Mouse (Mus musculus) ES-E14 (cell line): ENCODE results near the gene Foxp1.

Experiments
- HCFC1 ChIP-seq: IDR thresholded peaks from 2 replicates; pipeline ENCODE4 v1.6.1; 2012; ENCODE audit warnings: low read length, inconsistent platforms, borderline replicate concordance; ENCODE audit not compliant: insufficient read depth
- MAFK ChIP-seq: IDR thresholded peaks from 2 replicates; pipeline ENCODE4 v1.6.1; 2014; ENCODE audit warnings: mild to moderate bottlenecking, low read depth, low read length, inconsistent platforms; ENCODE audit not compliant: insufficient read depth
- ZNF384 ChIP-seq: IDR thresholded peaks from 2 replicates; pipeline ENCODE4 v1.6.1; 2012; ENCODE audit warnings: low read depth, low read length, inconsistent platforms

GRCm38 (mm10) chr6:98981265-98981664, 541.3 kb downstream of the Foxp1 start:
- TF ChIP-seq HCFC1 (no peak), ZNF384 (no peak), MAFK (no peak)
